Mouse (Mus musculus): ENCODE results near the gene Dennd4b. TPM values are rescaled to one million over a fixed set of nuclear protein-coding genes. Genes with fewer than 3 reads are reported as not detected.

Dennd4b gene
- polyA plus RNA-seq, 1 experiment from 2014 or later, result 4.5 TPM

Other genes with a start within 250 kb of the Dennd4b start
- 223 and 230 TPM in 2 replicates for gene 4933434E20Rik, start 213.5 kb upstream of the Dennd4b start, polyA plus RNA-seq (2014; fragmentation: Nextera tagmentation; extraction: Ambion mirVana)
- 203 and 230 TPM in 2 replicates for gene Ubap2l, start 212.6 kb upstream of the Dennd4b start, polyA plus RNA-seq (2014; fragmentation: Nextera tagmentation; extraction: Ambion mirVana)
- gene Tpm3, start 192.5 kb upstream of the Dennd4b start, polyA plus RNA-seq (2014; fragmentation: Nextera tagmentation; extraction: Ambion mirVana), result 558 and 580 TPM in 2 replicates
- gene Nup210l, start 161.1 kb upstream of the Dennd4b start, polyA plus RNA-seq (2014; fragmentation: Nextera tagmentation; extraction: Ambion mirVana), result 0.32 and 0.66 TPM in 2 replicates
- 1,119 and 1,121 TPM in 2 replicates for gene Rps27, start 51.5 kb upstream of the Dennd4b start, polyA plus RNA-seq (2014; fragmentation: Nextera tagmentation; extraction: Ambion mirVana)
- 14.6 and 15.5 TPM in 2 replicates for gene Rab13, start 51.5 kb upstream of the Dennd4b start, polyA plus RNA-seq (2014; fragmentation: Nextera tagmentation; extraction: Ambion mirVana)
- gene Jtb, start 33.6 kb upstream of the Dennd4b start, polyA plus RNA-seq (2014; fragmentation: Nextera tagmentation; extraction: Ambion mirVana), result 101 and 104 TPM in 2 replicates
- gene Creb3l4, start 21.7 kb upstream of the Dennd4b start, polyA plus RNA-seq (2014; fragmentation: Nextera tagmentation; extraction: Ambion mirVana), result 4.5 and 4.9 TPM in 2 replicates
- gene Slc39a1, start 17.0 kb upstream of the Dennd4b start, polyA plus RNA-seq (2014; fragmentation: Nextera tagmentation; extraction: Ambion mirVana), result 49.1 and 55.3 TPM in 2 replicates
- 9.8 and 10.6 TPM in 2 replicates for gene Crtc2, start 11.0 kb upstream of the Dennd4b start, polyA plus RNA-seq (2014; fragmentation: Nextera tagmentation; extraction: Ambion mirVana)
- 13.6 and 26.0 TPM in 2 replicates for gene Gatad2b, start 28.0 kb downstream of the Dennd4b start, polyA plus RNA-seq (2014; fragmentation: Nextera tagmentation; extraction: Ambion mirVana)
- 13.5 and 14.8 TPM in 2 replicates for gene Slc27a3, start 124.8 kb downstream of the Dennd4b start, polyA plus RNA-seq (2014; fragmentation: Nextera tagmentation; extraction: Ambion mirVana)
- 34.2 and 34.7 TPM in 2 replicates for gene Ints3, start 168.4 kb downstream of the Dennd4b start, polyA plus RNA-seq (2014; fragmentation: Nextera tagmentation; extraction: Ambion mirVana)
- 2.5 and 3.7 TPM in 2 replicates for gene Npr1, start 200.7 kb downstream of the Dennd4b start, polyA plus RNA-seq (2014; fragmentation: Nextera tagmentation; extraction: Ambion mirVana)
- gene Ilf2, start 210.9 kb downstream of the Dennd4b start, polyA plus RNA-seq (2014; fragmentation: Nextera tagmentation; extraction: Ambion mirVana), result 364 and 368 TPM in 2 replicates
- 72.3 and 77.9 TPM in 2 replicates for gene Snapin, start 225.8 kb downstream of the Dennd4b start, polyA plus RNA-seq (2014; fragmentation: Nextera tagmentation; extraction: Ambion mirVana)
- gene Chtop, start 244.3 kb downstream of the Dennd4b start, polyA plus RNA-seq (2014; fragmentation: Nextera tagmentation; extraction: Ambion mirVana), result 138 and 143 TPM in 2 replicates
- gene S100a1, start 249.2 kb downstream of the Dennd4b start, polyA plus RNA-seq (2014; fragmentation: Nextera tagmentation; extraction: Ambion mirVana), result 8.4 and 9.8 TPM in 2 replicates
- 10.9 and 15.0 TPM in 2 replicates for gene S100a13, start 249.2 kb downstream of the Dennd4b start, polyA plus RNA-seq (2014; fragmentation: Nextera tagmentation; extraction: Ambion mirVana)